Mouse (Mus musculus) hematopoietic multipotent progenitor cell, adult 10-12 weeks (in vitro differentiated cells): ENCODE measurements around the gene Tcta. TPM values are rescaled to one million over a fixed set of nuclear protein-coding genes. Genes with fewer than 3 reads are reported as not detected.

Experiments
- polyA plus RNA-seq: library from polyadenylated mRNA; stranded (reverse); fragments of >175 nt; gene quantifications from 2 replicates; pipeline ENCODE4 v1.2.3, GENCODE M21; 2012; ENCODE audit warnings: low replicate concordance

The Tcta gene
- 3.9 and 6.1 TPM in 2 replicates for polyA plus RNA-seq

GRCm38 (mm10) chr9:108305629-108306520 is at the start of gene Tcta, which contains the start of gene Rhoa:
Gene Tcta (minus strand): TSS chr9:108306160.
Gene Rhoa (plus strand): TSS chr9:108306129.

GRCm38 (mm10) chr9:108347540-108348289 is 41.8 kb upstream of the Tcta start, which contains the start of gene Usp4:
Gene Usp4 (plus strand): TSS chr9:108347853.

GRCm38 (mm10) chr9:108338886-108339781 is 33.2 kb upstream of the Tcta start, which contains the start of gene Gpx1:
Gene Gpx1 (plus strand): TSS chr9:108338903.

GRCm38 (mm10) chr9:108296453-108297355 is 9.3 kb downstream of the Tcta start, which contains the start of gene Amt:
Gene Amt (plus strand): TSS chr9:108296853.

GRCm38 (mm10) chr9:108290016-108290750 is 15.8 kb downstream of the Tcta start, which contains the start of gene Nicn1:
Gene Nicn1 (plus strand): TSS chr9:108290429.

GRCm38 (mm10) chr9:108263690-108264190 is 42.2 kb downstream of the Tcta start, which contains the start of gene Dag1:
Gene Dag1 (minus strand): TSS chr9:108263958.

Other genes with a start within 250 kb of the Tcta start
- gene Mst1, start 225.7 kb downstream of the Tcta start, polyA plus RNA-seq = 0.10 and 1.0 TPM in 2 replicates
- 83.2 and 287 TPM in 2 replicates for gene Rnf123, start 222.8 kb downstream of the Tcta start, polyA plus RNA-seq
- gene Apeh, start 211.6 kb downstream of the Tcta start, polyA plus RNA-seq = 50.4 and 78.3 TPM in 2 replicates
- 1.6 and 2.0 TPM in 2 replicates for gene Bsn, start 115.8 kb downstream of the Tcta start, polyA plus RNA-seq
- 20.6 and 21.7 TPM in 2 replicates for gene Dag1, start 42.2 kb downstream of the Tcta start, polyA plus RNA-seq
- gene Nicn1, start 15.7 kb downstream of the Tcta start, polyA plus RNA-seq = 0.24 and 0.65 TPM in 2 replicates
- gene Amt, start 9.3 kb downstream of the Tcta start, polyA plus RNA-seq = 0.12 and 0.45 TPM in 2 replicates
- 168 and 183 TPM in 2 replicates for gene Rhoa, start within 50 bp of the Tcta start, polyA plus RNA-seq
- gene Gpx1, start 32.7 kb upstream of the Tcta start, polyA plus RNA-seq = 259 and 377 TPM in 2 replicates
- gene Usp4, start 41.7 kb upstream of the Tcta start, polyA plus RNA-seq = 18.2 and 114 TPM in 2 replicates
- 3.3 and 5.5 TPM in 2 replicates for gene 1700102P08Rik, start 86.6 kb upstream of the Tcta start, polyA plus RNA-seq
- 0.08 TPM in 1 of 2 replicates, not detected in the other for gene Ccdc36, start 122.3 kb upstream of the Tcta start, polyA plus RNA-seq
- not detected in 2 replicates for gene BC048562, start 130.3 kb upstream of the Tcta start, polyA plus RNA-seq
- 15.7 and 24.2 TPM in 2 replicates for gene Ccdc71, start 154.4 kb upstream of the Tcta start, polyA plus RNA-seq
- gene Klhdc8b, start 155.4 kb upstream of the Tcta start, polyA plus RNA-seq = 13.3 and 17.0 TPM in 2 replicates
- 0.42 and 1.4 TPM in 2 replicates for gene Lamb2, start 173.6 kb upstream of the Tcta start, polyA plus RNA-seq
- 85.5 and 193 TPM in 2 replicates for gene Usp19, start 184.4 kb upstream of the Tcta start, polyA plus RNA-seq
- 27.8 and 92.7 TPM in 2 replicates for gene Qars, start 201.5 kb upstream of the Tcta start, polyA plus RNA-seq
- gene Qrich1, start 210.6 kb upstream of the Tcta start, polyA plus RNA-seq = 65.0 and 106 TPM in 2 replicates